Mouse (Mus musculus) kidney, postnatal 10 days (tissue): ENCODE data around the gene Camsap3.
"Not testable (repeated sequence)": the region's sequence is repeated elsewhere in the genome, so short reads cannot be mapped to it uniquely, and the experiment has no call there.

ENCODE experiments used
- DNase-seq: peaks from one replicate; pipeline ENCODE4 v3.0.0; 2021; ENCODE audit warnings: mixed read lengths

Gene Camsap3

DNA sequence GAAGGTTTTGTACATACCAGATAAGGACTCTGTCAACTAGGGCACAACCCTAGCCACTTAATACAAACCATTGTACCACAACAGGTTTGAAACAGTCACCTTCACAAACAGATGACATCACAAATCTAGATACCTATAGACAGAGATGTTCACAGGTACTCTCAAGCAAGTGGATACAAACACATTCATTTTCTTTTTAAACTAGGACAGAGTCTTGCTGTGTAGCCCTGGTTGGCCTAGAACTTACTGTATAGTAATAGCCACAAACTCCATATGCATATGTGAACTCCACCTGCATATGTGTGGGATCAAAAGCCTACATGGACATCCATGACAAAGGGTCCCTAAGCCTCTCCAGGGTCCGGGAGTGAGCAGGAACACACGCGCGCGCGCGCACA, at the start of gene Camsap3:
Gene Camsap3 (plus strand): TSS at position 301 of the 398 bp plus-strand sequence.
- DNase-seq: no peak

DNA sequence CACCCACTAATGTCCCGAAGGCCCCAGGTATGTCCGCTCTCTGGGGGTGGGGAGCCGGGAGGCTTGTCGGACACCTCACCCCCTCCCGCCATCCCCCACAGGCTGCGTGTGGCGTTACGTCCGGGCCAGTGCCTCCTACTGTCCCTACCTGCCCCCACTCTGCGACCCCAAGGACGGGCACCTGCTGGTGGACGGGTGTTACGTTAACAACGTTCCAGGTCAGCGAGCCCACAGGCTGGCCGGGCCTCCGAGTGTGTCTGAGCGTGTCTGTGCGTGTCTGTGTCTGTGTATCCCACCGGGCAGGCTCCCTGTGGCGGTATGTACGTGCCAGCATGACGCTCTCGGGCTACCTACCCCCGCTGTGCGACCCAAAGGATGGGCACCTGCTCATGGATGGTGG, 49.4 kb upstream of the Camsap3 start:
- DNase-seq: no peak

DNA sequence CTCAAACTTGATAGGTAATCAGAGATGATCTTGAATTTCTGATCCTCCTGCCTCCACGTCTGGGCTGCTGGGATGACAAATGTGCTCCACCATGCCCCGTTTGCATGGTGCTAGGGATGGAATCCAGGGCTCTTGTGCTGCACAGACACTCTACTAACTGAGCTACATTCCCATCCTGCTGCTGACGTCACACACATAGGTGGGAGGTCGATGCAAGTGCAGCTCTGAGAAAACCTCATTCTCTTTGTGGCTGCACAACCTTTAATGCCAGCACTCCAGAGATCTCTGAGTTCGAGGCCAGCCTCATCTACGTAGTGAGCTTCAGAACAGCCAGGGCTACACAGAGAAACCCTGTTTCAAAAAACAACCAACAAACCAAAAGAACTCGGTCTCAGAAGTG, 47.9 kb upstream of the Camsap3 start:
- DNase-seq: no peak

DNA sequence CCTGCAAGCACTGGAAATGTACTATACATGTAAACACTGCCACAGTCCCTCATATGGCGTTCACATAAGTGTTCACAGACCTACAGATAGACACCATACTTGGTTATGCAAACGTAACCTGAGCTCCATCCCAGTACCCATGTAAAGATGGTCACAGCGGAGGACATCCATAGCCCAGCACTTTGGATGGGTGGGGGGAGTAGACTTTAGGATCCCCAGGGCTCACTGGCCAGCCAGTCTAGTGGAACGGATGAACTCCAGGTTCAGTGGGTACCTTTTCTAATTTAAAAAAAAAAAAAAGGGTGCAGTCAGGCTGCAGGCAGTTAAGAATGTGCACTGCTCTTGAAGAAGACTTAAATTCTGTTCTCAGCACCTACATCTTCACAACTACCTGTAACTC, 47.0 kb upstream of the Camsap3 start:
- no peak for DNase-seq

DNA sequence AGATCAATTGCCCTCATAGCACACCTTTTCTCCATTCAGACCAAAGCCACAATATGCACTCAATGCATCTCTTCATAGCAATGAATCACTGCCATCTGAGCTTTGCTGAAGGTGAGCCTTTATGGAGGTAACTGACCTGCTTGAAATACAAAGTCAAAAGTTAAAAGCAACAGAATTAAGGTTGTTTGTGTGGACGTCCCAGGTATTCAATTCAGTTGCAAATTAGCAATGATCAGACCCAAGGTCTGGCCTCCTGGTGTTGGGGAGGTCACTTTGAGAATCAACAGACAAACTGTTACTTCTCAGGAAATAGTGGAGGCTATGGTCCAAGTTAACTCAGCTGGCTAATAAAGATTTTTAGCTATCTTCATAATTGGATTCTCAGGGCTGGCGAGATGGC, 40.6 kb upstream of the Camsap3 start:
- no peak for DNase-seq

DNA sequence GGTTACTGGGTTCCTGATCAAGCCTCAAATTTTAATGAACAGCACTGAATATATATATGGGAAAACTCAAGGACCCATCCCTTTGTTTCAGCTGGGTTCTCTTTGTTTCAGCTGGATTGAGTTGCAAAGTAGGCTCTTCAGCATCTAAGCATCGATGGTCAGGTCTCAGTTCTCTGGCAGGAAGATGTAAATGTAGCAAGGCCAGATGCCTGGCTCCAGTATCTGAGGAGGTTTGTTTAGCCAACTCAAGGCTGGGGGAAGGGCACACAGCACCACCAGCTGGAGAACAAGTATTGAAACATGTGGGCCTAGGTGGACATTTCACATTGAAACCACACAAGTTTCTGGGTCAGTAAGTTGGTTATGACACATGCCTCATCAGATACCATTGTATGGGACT, 34.9 kb upstream of the Camsap3 start:
- DNase-seq: no peak

DNA sequence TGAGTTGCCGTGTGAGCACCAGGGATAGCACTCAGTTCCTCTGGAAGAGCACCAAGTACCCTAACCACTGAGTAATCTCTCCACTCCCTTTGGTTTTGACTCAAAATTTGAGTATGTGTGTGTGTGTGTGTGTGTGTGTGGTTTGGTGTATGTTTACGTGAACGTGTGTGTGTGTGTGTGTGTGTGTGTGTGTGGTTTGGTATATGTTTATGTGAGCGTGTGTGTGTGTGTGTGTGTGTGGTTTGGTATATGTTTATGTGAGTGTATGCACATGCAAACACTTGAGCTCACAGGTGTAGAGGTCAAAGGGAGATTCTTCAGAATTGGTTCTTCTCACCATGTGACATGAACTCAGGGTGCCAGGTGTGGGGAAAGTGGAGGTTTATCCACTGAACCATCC, 31.0 kb upstream of the Camsap3 start:
- no peak for DNase-seq

DNA sequence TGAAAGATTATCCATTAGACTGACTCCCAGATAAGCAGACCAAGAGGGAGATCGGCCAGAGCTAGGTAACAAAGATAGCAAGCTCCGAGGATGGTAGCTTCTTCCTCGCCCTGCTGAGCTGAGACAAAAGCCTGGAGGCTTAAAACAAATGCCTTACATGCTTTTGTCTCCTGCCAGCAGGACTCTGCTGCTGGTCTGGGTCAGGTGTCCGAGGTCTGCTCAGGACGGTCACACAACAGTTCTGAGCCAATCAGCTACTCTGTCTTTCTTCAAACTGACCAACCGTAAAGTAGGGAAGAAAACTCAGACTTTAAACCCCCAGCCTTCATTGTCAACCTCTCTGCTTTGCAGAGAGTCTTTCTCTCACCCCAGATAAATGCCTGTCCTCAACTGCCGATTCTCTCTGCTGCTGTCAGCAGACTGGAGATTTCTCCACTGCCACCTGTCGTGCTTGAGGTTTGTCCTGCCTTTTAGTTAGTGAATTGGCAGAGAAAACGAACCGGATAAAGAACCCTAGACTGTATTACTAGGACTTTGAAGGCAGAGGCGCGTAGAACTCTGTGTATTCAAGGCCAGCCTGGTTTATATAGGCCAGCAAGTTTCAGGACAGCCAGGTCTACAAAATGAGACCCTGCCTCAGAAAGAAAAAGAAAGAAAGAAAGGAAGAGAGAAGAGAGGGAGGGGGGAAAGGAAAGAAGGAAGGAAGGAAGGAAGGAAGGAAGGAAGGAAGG, 19.3 kb upstream of the Camsap3 start, which contains the start of gene C330021F23Rik:
Gene C330021F23Rik (plus strand): TSS at position 350 of the 731 bp plus-strand sequence.
- DNase-seq: peak; percentile 39

DNA sequence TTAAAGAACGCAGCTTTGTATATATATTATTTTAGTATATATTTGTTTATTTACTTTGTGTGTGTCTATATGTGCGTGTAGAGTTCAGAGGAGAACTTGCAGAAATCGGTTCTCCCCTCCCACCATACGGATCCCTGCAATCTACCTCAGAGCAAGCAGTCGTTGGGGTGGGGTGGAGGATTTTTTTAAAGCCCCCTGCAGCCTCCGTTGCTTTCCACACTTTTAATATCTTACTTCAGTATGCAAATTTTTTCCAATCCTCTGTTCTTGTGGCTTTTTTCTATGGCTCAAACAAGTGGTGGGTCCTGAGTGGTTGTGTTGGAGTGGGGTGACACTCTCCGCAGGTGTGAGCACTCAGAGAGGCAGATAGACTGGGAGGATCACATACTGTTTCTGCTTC, 18.7 kb upstream of the Camsap3 start:
- DNase-seq: no peak

DNA sequence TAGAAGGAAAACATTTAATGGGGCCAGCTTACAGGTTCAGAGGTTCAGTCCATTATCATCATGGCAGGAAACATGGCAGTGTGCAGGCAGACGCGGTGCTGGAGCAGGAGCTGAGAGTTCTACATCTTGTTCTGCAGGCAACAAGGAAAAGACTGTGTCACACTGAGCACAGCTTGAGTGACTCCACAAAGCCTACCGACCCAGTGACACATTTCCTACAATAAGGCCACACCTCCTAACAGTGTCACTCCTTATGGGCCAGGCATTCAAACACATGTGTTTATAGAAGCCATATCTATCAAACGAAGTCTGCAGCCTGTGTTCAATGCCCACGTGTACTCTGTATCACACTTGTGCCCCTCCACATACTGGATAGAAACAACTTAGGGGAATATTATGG, 17.3 kb upstream of the Camsap3 start:
- DNase-seq: no peak

DNA sequence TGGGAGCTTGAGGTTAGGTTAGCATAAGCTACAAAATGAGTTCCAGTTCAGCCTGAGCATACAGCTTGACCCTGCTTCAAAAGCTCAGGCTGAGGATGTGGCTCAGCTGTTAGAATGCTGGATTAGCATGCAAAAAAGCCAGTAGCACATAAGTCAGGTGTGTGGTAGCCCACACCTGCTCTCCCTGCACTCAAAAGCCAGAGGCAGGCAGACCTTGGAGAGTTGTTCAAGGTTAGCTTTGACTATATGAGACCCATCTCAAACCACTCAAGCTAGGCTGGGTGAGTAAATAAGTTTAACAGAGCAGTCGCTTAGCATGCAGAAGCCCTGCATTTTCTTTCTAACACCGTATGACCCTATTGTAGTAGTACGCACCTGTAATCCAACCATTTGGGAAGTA, 12.5 kb upstream of the Camsap3 start:
- DNase-seq: no peak

DNA sequence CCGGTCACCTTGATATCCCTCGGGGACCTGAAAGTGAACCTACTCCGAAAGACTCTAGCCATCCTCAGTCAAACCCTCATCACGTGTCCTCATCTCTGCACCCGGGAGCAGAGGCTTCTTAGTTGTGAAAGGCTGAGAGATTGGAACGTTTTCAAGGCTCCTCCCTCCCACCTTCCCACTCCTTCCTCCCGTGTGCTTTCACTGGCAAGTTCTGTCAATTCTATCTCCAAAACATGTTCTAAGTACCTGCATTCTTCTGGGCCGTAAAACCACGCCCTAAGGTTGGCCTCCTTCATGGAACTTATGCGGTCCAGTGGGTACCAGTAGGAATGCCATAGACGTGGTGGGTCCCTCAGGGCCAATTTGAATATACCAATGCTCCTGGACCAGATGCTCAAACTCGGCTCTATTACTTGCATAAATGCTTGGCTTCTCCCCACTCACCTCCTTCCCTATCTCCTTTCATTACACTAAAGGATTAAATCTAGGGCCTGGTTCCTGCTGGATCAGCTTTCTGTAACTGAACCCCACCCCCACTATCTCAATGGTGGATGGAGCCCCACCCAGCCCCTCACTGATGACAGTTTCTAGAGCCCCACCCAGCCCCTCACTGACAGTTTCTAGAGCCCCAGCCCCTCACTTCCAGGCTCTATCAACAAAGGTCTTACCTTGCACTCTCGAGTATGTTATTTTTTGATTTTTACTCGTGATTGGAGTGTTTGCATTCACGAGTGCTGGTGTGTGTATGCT, 10.7 kb upstream of the Camsap3 start:
- no peak for DNase-seq

DNA sequence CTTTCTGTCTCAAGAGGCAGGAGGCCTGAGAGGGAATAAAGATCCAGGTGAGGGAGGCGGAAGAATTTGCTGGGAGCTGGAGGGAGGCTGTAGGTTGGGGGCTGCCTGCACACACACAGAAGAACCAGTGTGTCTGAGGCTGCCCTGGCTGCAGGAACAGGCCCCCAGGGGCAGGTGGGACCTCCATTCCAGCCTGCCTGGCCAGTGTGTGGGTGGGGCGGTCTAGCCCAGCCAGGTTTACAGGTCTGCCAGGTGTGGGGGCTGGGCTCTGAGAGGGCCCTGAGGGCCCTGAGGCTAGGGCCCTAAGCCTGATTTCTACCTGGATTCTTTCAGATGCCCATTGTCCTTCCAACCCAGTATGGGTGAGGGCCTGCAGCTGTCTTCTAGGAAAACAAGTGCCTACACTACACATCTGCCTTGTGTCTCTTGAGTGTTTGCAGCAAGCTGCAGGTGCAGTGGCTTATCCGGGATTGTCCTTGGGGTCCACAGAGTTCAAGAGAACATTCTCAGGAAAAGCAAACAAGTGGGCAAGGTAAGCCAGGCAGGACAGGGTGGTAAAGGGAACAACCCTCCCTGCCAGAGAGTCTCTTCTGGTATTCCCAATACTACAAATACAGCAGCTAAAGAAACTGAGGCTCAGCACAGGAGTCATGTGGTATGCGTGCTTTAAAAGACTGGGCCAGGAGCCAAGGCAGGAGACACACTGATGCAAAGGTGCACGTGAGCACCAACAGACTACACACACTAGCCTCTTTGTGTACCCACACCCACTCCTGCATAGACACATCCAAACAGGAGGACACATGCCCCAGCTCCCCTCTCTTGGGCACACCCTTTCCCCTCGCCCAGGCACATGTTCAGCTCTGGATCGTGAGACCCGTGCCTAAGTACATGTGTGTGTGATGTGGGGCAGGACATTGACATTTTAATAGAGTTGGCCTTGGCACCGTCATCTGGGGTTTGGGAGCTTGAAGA, 7.4 kb upstream of the Camsap3 start:
- no peak for DNase-seq

DNA sequence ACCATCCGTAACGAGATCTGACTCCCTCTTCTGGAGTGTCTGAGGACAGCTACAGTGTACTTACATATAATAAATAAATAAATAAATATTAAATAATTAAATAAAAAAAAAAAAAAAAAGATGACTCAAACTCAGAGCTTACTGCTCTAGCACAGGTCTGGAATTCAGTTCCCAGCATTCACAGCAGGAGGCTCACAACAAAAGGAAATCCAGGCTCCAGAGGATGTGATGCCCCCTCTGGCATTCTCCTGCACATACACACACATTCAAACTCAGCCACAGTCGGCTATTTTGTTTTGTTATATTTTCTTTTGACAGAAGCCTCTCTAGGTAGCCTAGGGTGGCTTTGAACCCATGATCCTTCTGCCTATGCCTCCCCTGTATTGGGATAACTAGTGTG, 5.1 kb upstream of the Camsap3 start:
- not testable (repeated sequence) for DNase-seq

DNA sequence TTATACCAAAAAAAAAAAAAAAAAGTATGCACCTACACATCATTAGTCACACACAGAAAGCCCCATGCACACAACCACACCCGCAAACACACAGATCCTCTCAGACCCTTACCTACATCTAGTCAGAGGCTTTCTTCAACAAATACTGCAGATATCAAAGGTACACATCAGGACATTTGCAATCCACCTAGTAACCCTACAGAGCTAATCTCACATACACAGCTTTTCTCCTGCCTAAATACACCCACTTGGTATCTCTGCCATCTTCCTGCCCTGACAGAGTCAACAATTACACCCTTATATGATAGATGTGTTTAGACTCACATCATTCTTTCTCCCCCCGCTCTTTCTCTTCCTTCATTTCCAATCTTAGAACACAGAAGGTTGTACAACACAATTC, 641 bp upstream of the Camsap3 start:
- DNase-seq: no peak

DNA sequence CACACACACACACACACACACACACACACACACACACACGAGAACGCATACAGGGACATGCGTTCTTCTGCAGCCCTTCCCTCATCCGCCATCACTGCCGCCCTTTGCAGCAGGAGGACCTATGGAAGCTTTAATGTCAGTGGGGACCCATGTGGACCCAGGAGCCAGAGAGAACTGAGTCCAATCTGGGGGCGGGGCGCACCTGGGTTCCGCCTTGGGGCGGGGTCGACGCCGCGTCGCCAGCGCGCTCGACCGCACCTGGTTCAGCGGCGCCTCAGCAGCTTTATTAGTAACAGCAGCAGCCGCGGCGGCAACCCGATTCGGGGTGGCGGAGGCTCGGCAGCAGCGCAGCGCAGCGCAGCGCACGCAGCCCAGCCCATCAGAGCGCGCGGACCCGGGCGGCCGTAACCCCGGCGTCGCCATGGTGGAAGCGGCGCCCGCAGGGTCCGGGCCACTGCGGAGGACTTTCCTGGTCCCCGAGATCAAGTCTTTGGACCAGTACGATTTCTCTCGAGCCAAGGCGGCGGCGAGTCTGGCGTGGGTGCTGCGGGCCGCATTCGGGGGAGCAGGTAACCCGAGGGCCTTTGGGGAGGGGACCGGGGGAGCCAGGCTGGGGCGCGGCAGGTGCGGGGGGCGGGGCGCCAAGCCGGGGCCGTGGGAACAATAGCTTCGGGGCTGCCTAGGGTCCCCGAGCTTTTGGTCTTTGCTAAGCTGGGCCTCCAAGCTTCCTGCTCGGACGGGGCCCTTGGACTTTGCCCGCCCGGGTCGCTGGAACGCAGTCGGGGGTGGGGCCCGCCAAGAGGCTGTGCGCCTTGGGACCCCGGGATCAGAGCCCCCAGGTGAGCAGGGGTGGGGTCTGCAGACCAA, 531 bp downstream of the Camsap3 start:
- DNase-seq: peak; percentile 82

DNA sequence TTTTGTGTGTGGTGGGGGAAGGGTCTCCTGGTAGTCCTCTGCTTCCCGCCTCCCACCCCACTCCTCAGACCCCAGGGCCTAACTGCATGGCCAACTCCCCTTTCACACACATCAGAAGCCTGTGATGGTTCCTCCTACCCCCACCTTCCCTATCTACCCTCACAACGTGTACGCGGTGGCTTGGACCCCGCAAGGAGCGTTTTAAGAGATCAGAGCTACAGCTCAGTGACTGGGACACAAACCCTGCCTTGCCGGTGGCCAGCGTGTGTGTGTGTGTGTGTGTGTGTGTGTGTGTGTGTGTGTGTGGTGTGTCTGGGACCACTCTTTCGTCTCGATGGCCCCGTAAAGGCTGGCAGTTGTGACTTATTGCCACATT, 1.2 kb downstream of the Camsap3 start:
- DNase-seq: peak; percentile 18

DNA sequence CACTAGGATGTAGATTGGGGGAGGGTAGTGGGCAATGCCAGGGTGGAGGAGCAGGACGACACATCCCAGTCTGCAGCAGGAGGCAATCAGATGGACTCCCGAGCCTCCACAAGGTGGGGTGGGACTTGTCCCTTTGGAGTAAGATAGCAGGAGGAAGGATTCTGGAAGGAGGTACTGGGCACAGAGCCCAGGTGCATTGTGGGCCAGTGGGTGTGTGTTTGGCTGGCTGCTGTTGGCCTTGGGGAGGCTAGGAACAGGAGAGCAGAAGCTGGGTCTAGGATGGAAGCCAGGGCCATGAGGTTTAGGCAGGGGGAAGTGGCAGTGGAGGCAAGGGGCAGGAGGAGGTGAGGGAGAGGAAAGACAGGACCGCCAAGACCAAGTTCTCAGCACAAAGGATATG, 6.4 kb downstream of the Camsap3 start:
- DNase-seq: peak; percentile 18

DNA sequence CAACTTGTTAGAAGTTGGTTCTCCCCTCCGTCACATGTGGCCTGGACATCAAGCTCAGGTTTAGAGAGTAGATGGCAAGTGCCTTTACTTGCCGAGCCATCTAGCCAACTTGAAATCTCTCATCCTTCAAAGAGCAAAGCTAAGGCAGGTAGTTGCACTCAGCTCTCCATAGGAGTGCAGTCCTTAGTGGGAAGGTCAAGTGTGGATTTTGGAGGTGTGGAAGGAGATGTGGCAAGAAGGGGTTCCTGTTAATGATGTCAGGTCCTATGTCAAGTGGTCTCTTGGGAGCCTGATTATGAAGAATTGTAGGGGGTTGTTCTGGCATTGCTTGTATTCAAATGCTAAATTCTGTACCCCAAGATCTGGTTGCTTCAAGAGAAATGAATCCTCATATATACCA, 7.4 kb downstream of the Camsap3 start:
- no peak for DNase-seq

DNA sequence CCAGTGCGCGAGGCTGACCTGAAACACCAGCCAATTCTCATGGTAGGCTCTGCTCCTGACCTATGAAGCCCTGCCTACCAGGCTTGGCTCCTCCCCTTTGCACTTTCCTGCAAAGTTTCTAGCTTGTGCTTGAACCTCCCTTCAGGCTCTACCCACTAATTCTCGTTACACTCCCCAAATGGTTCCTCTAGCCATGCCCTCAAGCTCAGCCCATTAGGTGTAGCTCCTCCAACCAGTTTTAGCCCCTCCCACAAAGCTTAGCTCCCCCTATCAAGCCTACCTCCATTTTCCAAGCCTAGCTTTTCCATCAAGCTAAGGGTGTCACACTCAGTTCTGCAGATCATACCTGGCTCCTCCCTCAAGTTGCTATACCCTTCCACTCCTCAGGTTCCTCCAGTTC, 11.0 kb downstream of the Camsap3 start:
- no peak for DNase-seq

DNA sequence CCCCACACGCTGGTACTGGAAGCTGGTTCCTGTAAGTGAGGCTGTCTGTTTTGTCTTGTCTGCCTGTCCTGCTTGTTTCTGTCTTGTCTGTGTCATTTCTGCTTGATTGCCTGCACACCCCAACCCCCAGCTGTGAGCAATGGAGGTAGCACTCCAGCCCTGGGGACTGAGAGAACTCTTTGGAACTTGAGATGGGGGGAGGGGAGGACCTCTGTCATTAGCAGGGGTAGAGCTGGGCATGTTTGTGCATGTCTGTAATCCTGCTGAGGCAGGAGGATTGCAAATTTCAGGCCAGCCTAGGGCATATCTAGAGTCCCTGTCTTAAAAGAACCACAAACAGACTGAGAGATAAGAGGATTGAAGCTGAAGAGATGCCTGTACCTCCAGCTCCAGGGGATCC, 12.1 kb downstream of the Camsap3 start:
- DNase-seq: no peak

DNA sequence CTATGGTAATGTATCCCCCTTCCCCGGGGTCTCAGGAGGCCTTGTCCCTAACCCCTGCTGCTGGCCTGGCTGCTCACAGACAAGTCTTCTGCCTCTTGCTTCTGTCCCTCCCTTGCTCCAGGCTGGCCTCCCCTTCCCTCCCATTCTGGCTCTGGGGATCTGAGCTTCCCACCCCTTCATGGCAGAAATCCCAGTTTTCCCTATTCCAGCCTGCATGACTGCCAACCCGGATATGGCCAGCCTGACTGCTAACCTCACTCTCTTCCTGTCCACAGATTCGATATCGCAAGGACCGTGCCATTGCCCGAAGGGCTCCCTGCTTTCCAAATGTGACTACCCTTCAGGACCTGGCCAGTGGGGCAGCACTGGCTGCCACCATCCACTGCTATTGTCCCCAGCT, 13.3 kb downstream of the Camsap3 start:
- peak; percentile 62 for DNase-seq
